Mouse (Mus musculus) ZHBTc4 (cell line): ENCODE measurements around the gene Palld.

Source experiments
- DNase-seq: peaks from one replicate; pipeline ENCODE4 v3.0.0-alpha.2; 2011; ENCODE audit warnings: low read depth, low spot score

Palld gene

DNA sequence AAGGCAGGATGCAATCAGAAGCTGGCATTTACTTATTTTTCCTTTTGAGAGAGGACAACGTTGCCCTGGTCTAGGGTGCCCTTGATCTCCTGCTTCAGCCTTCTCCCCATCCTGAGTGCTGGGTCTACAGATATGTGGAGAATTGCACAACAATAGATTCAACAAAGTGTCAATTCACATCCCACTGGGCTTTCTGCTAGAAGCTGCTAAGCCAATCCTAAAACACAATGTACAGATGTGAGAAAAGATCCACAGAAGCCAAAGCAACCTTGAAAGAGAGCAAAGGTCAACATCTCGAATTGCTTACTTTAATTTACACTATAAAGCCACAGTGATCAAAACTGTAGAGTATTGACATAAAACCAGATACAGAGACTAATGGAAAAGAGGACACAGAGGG lies 270.2 kb downstream of the Palld start:
- peak; percentile 62 for DNase-seq

DNA sequence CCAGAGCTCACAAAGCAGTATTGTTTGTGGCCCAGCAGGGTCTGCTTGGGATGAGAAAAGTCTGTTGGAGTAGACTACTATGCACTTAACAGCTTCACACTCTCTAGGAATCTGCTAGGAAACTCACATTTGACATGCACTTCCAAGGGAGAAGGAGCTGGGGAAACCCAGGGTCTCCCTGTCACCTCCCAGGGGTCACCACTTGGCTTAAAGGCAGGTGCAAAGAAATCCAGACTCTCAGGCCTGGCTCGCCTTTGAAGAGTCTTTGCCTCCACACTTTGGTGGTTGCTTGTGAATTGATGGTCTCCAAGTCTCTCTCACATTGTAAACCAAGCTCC lies 272.9 kb downstream of the Palld start:
- DNase-seq: no peak

DNA sequence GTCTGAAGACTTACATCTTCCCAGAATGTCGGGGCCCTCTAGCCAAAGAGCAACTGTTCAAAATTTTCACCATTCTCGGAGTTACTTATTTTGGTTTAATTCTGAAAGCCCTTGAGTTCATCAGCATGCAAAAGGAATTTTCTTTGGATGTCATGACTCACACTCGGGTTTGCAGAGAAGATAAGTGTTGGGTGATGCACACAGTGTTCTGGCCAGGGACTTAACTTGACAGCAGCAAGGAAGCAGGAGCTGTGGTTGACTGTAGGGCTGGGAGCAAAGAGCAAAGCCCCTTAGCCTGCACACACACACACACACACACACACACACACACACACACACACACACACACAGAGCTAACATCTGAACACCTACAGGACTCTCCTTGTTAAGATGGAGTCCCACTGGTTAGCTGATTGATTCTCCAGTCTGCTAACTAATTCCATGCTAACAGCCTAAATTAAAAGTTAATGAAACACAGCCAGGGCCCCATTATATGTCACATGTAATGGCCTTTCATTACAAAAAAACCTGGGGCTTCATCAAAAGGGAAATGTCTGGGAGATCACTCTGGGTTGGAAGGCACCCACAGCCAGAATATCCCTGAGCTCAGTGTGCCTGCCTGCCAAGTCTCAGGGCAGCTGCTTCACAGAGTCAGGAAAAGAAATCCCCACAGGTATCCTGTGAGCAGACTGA lies 273.4 kb downstream of the Palld start:
- DNase-seq: no peak

DNA sequence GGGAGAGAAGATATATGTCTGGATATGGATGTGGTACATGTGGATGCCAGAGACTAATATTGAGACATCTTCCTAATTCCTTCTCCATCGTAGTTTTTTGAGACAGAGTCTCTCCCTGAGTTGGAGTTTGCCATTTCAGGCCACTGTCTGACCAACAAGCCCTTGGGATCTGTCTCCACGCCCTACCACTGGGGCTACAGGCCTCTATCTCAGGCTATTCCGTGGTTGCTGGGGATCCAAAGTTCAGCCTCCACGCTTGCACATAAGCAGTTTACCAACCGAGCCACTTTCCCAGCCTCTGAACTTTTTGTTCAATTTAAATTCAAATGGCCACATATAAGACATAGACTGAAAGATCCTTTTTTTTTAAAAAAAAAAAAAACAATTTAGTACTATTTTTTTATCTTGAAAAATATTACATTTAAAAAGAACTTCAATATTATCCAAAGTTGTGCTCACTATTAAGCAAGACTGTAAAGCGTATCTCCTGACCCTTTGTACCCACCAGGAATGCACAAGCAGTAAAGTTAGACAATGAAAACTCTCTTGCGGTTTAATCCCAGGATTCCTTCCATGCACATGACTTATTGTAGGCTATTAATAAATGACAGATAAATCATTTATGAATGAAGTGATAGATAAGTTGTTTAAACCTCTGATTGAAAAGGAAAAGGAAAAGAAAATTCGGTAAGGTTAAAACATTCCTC lies 276.1 kb downstream of the Palld start:
- DNase-seq: no peak

DNA sequence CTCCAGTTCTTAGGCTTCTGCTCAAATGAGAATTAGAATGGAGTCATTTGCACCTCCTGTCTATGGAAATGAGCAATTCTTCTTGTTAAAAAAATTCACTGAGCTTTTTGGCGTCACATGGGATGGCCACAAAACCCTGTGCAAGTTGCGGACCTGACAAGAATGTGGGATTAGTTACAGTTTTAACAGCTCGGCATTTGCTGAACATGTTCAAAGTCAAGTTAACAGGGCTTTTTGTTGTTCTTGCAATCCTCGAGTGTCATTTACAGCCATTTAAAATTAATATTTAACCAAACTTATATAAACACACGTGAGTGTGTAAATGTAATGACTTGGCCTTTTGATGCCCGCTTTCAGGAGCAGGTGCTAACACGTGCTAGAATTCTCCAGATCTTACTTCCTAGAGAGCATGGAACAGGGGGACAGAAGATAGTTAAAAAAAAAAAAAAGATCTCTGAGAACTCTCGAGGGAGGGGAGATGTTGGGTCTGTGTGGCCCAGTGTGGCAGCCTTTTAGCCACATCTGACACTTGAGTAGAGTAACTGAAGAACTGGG lies 276.8 kb downstream of the Palld start:
- DNase-seq: no peak

DNA sequence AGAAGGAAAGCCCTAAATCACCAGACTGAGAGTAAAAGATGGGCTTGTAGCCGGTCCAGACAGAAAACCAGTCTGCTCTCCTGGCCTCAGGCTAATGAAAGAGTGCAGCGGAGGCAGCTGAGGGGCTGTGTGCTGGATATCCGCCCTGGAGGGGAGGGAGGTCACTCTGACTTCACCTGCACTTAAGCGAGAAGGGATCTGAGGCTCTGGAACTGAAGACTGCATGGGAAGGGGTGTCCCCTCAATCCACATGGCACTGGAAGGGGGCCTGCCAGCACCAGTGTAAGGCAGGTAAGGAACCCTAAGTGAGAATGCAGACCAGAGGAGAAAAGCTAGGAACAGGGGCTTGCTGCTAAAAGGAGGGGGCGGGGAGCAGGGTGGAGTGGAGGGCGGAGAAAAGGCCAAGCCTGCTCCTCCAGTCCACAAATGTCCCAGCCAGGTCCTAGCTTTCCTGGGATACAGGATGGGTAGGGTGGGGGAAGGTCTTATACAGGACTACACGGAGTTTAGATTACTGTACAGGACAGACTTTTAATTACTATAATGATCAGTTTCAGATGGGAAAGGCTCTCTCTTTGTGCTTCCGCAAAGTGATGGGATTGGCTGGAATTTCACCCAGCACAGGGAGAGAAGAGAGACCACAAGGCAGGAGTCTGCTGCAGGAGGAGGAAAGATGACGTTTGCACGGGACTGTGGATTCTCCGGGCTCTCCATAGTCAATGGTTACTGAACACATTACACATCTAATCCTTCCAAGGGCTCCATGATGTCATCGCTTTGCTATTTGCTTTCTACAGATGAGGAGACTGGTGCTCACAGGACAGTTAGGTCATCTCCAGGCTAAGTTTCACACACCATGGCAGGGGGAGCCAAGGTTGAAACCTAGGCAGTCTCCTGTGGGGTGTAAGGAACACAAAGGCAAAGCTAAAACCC lies 278.7 kb downstream of the Palld start:
- DNase-seq: no peak

DNA sequence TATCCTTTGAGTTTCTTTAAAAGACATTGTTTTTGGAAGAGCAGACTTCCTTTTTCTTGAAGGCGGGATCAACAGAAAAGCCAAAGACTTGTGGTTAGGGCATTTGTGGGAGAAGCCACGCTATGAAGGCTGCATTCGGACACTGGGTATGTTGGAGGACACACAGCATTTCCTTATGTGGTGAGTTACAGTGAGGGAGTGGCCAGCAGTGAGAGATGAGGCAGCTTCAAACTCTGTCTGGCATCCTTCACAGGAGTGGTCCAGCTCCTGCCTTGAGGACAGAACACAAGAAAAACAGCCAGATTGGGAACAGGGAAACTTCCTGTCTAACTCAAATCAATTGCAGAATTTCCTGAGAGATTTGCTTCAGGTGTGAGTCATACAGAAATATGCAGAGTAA lies 281.2 kb downstream of the Palld start:
- DNase-seq: no peak

DNA sequence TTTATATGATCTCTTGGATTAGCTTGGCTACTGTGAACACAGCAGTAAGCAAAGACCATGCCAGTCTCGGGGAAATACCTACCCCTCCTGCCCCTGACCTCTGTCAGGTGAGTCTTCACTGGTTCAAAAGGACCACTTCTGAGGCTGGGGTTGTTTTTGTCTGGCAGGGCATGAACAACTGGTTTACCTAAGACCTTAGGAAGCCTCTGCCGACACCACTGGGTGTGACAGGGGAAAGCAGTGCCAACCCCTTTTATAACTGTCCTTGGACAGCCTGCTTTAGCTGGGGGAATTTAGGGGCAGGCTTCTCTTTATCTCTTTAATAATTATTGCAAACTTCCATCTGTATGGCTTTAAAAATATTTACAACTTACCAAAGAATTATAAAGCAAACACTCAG lies 284.8 kb downstream of the Palld start:
- no peak for DNase-seq

DNA sequence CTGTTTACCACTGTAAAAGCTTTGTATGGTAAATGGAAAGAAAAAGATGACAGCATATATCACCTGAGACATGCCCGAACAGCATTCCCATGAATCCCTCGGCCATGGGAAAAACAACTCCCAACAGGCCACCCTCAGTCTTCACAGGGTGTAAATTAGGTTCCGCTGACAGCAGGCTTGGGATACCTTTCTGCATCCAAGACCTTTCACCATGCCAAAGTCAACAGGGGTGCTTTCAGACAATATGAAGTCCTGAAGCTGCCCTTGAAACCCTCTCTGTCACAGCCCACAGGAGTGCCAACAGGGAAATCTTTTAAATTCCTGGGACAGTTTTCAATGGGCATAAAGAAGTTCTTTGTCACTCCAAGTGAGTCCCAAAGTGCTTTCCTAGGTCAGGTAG lies 285.4 kb downstream of the Palld start:
- no peak for DNase-seq

DNA sequence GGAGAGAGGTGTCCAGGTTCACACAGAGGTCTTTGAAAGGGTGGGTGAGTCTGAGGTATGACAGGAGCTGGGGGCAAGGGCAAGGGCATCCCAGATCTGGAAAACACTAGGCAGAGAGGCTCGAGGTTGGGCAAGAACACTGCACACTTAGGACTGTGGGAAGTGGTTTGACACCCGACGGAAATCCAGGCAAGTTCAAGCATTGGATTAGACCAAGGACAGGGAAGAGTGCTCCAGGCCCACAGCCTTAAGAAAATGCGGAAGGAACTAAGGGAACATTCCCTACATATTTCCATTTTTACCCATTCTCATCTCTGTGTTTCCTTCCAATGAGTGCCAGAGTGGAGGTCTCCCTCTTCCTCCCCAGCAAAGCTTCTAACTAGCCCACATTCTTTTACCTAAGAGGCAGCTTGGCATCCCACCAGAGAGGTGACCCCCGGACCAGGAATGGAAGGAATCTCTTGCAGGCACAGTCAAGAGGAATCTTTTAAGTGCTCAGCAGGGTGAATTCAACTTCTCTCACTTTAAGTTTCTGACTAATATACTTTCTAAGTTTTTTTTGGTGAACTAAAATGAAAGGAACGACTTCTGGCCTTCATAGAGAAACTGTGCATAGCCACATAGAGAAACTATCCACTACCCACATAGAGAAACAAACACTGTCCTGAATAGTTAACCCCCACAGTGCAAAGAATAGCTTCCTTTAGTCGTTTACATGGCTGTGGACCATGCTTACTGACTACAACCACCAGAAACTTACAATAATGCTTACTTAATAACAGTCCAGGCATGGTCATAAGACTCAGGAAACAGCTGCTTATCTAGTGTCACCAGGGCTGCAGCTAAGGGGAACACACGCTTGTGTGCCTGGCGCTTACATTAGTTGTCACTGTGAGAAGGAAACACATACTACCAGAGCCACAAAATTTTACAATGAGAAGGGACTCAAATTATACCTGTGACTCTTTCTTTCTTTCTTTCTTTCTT lies 286.5 kb downstream of the Palld start:
- no peak for DNase-seq

DNA sequence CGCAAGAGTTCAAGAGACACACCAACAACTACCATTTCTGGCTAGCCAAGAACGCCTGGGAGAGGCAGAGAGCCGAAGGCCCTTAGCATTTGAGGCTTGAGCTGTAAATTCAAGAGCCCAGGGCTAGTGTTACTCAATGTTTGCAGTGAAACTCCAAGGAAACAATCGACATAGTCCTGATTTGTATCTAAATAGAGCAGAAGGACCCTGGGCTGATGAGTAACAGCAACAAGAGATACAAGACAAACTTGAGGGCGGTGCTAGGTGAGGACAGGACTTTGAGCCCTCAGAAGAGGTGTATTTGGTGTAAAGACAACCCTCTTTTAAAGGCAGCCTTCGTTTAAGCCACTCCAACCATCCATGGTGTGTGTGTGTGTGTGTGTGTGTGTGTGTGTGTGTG lies 290.7 kb downstream of the Palld start:
- DNase-seq: no peak

DNA sequence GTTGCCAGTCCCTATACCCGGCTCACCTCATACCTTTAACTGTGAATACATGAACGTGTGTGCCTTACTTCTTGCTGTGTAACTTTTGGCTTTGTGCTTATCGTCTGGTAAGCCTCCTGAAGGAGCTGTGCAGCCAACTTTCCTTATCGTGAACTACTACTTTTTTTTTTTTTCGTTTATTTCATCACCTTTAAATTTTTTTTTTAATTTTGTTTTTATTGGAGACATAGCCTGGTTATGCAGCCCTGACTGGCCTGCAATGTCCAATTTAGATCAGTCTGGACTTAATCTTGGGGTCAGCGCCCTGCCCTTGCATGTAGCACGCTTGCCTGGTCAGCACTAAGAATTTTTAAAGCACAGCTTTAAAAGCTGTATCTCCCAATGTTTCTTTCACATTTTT lies 291.4 kb downstream of the Palld start:
- no peak for DNase-seq

DNA sequence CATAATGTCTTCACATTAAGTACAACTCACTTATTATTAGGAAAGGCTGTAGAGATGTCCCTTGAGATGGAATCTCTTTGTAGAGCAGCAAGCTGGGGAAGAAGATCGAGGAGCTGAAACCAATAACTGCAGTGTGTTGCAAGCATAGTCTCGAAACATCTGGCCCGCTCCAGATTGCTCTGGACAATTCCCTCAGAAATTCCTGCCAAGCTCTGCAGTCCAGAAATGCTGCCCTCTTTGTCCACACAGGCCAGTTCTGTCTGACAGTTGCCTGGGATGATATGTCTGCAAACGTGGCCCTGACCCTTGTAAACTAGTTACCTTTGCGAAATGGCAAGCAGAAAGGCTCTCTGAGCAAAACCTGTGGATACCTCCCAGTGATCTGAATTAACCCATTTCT lies 291.9 kb downstream of the Palld start:
- DNase-seq: no peak

DNA sequence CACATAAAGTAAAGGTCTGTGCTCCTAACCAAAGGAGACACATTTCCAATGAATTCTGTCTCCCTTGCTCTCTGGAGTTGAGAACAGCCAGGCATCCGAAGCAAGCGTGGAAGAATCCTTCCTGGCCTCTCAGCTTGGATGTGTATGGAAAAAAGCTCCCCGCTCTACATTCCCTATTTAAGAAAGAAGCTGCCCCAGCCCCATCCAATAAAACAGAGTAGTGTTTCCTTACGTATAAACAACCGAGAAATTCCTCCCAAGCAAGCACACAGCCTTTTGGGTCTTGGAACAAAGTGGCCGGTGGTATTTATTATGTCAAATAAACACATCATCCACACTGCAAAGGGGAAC lies 295.1 kb downstream of the Palld start:
- no peak for DNase-seq

DNA sequence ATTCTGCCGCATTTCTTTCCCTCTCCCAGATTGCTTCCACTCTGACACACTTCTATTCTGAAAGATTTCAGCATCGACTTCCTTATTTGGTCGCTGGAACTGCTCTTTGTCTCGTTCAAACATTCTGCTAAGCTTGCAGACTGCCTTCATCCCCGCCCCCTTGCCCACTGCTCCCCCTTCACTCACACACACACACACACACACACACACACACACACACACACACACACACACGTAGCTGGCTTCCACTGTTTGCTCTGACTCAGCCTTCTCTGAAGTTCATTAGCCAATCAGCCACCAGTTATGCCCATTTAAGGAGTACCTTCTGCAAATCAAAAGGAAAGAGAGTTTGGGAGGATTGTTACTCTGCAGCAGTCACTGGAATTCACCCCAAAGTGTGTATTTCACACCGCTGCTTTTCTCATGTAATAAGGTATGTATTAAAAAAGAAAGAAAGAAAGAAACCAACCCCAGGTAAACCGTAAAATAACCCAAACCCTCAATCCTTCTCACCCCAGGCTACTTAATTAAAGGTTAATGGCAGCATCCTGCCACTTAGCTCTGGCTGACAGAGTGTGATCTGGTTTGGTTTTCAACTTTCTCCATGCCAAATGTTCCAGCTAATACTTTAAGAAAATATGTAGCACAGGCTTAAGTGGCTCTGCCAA lies 295.6 kb downstream of the Palld start:
- DNase-seq: peak; percentile 67

DNA sequence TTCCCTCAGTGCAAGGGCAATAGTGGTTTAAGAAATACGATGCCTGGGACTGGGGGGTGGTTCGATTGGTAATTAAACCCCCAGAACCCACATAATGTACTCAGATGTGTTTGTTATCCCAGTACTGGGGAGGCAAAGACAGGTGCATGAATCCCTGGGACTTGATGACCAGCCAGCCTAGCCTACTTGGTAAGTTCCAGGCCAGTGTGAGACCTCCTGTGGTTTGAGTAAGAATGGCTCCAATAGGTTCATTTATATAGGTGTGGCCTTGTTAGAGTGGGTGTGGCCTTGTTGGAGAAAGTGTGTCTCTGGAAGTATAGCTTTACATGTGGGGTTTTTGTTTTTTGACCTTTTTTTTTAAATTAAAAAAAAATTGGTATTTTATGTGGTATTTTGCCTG lies 297.6 kb downstream of the Palld start:
- peak; percentile 23 for DNase-seq

DNA sequence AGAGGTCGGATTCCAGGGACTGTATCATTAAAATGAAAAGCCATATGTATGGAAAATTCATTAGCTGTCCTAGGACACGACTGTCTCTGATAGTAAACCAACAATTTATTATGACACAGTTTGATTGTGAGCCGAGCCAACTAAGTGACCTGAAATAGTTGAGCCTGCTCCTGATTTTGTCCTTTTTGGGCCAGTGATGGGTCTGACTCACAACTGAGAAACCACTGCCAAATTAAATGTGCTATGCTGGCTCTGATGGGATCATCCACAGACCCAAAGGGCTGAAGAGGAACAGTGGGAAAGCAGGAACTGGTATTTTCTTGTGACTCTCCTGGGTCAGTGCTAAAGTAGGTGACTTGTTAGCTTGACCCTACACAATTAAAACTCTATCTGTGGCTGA lies 305.6 kb downstream of the Palld start:
- no peak for DNase-seq

DNA sequence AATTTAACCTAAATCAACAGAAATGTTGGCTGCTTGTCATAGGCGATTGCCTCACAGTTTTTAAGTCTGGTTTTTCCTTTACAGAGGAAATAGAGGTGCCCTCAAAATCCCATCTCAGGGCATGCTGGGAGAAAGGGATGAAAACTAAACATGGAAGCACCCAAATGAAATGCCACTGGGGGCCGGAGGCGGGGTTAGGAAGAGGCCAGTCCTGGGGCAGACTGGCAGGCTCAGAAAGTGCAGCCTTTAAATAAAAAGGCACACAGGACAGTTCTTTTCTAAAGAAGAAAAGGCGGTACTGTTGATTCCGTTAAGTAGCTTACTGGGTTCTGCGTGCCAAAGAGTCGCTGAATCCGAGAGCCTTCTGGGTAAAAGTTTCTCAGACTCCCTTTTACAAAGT lies 311.0 kb downstream of the Palld start:
- peak; percentile 76 for DNase-seq

DNA sequence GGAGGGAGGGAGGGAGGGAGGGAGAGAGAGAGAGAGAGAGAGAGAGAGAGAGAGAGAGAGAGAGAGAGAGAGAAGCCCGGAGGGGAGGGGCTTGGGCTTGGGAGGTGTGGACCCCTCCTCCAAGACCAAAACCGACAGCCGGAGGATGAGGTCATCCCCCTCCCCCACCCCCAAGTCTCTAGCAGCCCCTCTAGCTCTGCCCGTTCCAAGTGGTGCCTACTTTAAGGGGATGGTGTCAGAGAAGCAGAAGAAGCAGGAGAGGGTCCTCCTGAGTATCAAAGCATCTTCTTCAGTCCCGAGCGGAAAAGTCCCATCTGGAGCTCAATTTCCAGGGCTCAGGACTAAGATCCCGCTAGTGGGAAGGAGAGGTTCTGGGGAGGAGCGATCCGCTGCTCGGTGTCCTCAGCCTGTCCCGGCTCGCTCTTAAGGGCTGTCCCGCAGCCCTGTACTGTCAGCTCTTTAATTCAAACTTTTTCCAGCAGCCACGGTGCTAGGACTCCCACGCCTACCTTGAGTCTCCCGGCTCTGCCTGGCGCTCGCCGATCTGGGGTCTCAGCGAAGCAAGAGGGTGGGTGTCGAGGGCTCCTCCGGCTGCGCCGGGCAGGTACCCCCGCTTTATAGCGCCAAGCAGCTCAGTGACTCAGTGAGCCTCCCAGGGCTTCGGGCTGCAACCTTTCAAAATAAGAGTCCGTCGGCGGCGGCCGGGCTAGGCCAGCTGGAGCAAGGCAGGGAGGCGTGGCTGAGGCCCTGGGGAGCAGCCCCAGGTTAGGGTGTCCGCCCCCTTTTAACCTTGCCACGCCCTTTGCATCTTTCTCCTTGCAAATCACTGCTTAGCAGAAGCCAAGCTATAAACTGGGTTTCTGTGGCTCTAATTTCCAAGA lies 311.7 kb downstream of the Palld start:
- DNase-seq: peak; percentile 97

DNA sequence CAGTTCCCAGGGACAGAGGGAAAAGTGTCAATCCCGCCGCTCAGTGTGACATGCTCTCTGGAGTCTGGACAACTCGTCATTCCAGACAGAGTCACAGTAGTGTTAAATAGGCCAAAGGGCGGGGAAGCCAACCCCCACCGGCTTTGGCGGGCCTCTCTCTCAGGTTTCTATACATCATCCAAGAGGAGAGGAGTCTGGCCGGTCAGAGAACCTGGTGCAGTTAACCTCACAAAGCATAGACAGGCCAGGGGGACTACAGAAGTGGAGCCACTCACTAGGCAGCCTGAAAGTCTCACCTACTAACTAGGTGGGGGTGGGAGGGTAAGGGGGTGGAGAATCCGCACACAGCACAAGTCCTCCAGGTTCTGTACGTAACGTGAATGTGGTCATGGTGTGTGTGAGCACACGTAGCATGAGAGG lies 312.5 kb downstream of the Palld start:
- DNase-seq: peak; percentile 42
